In the genomic region with DNA sequence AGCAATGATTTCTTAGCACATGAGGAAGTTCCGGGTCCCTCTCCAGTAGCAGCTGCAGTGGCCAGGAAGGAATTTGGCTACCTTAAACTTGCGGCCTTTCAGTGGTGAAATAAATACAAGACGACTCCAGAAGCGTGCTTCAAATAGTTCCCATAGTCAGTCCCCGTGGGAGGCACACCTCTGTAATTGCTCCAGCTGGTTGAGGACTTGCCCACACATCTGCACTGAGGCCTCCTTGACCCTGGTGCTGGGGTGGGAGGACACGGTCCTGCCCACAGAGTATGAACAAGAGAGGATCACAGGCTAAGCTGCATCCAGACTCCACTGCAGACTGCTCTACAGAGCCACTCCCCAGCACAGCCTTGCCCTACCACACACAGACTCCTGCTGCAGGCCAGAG, we compare ENCODE assay signal across 16 mouse cellular contexts.
DNase-seq lines count a peak whose midpoint lies in the region.
"Had no signal": no experiment of that assay in that cellular context is flagged by ENCODE, and none has a peak within 500 bp of the region (broad histone marks: within the 10 kb centered on the region; RNA-seq: fewer than 3 reads in every experiment).

No protein-coding gene starts in this region.

- peak; percentile 85 for DNase-seq in heart, adult 11 months
- DNase-seq in heart, postnatal 25 days (ENCODE audit: low spot score) = no peak
- peak; percentile 22 for DNase-seq in kidney, postnatal 10 days
- no peak for DNase-seq in kidney, postnatal 14 days
- DNase-seq in gastrocnemius, adult 18-20 months (ENCODE audit: low spot score) = peak; percentile 67
- DNase-seq in gastrocnemius, postnatal 36 days = peak; percentile 44 to 57
- DNase-seq in layer of hippocampus, adult 9-10 months (ENCODE audit: low spot score) = no peak
- no peak for DNase-seq in lung, postnatal 10 days
- DNase-seq: adrenal gland, postnatal 25 days; cerebellum, adult 11-12 months; cerebellum, postnatal 10 days; lung, adult 18-20 months; lung, postnatal 14 days; retina, postnatal 1 day; right cerebral cortex, postnatal 25 days; thymus, postnatal 14 days had no signal

- intact Hi-C loops in heart, postnatal 25 days (cut with DNase I) = loop anchor here (10.0 kb wide), 1 partner anchor 256 kb away; a partner anchor contains a TSS
- intact Hi-C loops in gastrocnemius, postnatal 36 days (cut with DNase I) = loop anchor here (10.0 kb wide), 1 partner anchor 326 kb away; a partner anchor contains a TSS

Comparison
In these comparisons a context has a peak if more than half of its experiments do, and no peak if none do; other contexts are left out.
1. DNase-seq: peak in heart, adult 11 months (single experiment), kidney, postnatal 10 days (single experiment), gastrocnemius, adult 18-20 months (single experiment) and gastrocnemius, postnatal 36 days (2 of 2); none in heart, postnatal 25 days (single experiment), kidney, postnatal 14 days (single experiment), layer of hippocampus, adult 9-10 months (single experiment) and lung, postnatal 10 days (single experiment).